Mouse (Mus musculus): Measurements from ENCODE around the gene Gorab. TPM values are rescaled to one million over a fixed set of nuclear protein-coding genes. Genes with fewer than 3 reads are reported as not detected.
A peak's percentile ranks its signal among the peaks of the same experiment; 100 is the strongest.

Gene Gorab
- 10 to 100 TPM in 1 of 2 experiments, 1 to 10 TPM in 1; 9.4 to 11.4 TPM for total RNA-seq (2021)
- long read RNA-seq, transcript Gorab-201 (5 exons, 2,538 nt), result major isoform, 11 of 17 reads
- long read RNA-seq, partial matches to known transcripts, result 1 of 17 reads
- long read RNA-seq, other reads (novel, unspliced or antisense), result 5 of 17 reads

GRCm38 (mm10) chr1:163403498-163404126 is at the start of gene Gorab:
Gene Gorab, minus strand, starts transcription at chr1:163403669.
- DNase-seq (ENCODE audit: low spot score in 2 of 2), result peak; percentile 97

- DNase-seq (ENCODE audit: low spot score in 2 of 2), result peak in 1 of 2 experiments; percentile 10
Measured at GRCm38 (mm10) chr1:163443832-163444231, 40.4 kb upstream of the Gorab start.

GRCm38 (mm10) chr1:163439002-163439401 is 35.5 kb upstream of the Gorab start:
- DNase-seq (ENCODE audit: low spot score in 2 of 2), result no peak

- DNase-seq (ENCODE audit: low spot score in 2 of 2), result no peak
Measured at GRCm38 (mm10) chr1:163423467-163424014, 20.1 kb upstream of the Gorab start.

- no peak for DNase-seq (ENCODE audit: low spot score in 2 of 2)
Measured at GRCm38 (mm10) chr1:163417191-163417590, 13.7 kb upstream of the Gorab start.

GRCm38 (mm10) chr1:163414200-163414599 is 10.7 kb upstream of the Gorab start:
- no peak for DNase-seq (ENCODE audit: low spot score in 2 of 2)

- no peak for DNase-seq (ENCODE audit: low spot score in 2 of 2)
Measured at GRCm38 (mm10) chr1:163406203-163406602, 2.7 kb upstream of the Gorab start.

- DNase-seq (ENCODE audit: low spot score in 2 of 2), result no peak
Measured at GRCm38 (mm10) chr1:163391321-163391720, 12.1 kb downstream of the Gorab start.

GRCm38 (mm10) chr1:163390044-163390443 is 13.4 kb downstream of the Gorab start:
- no peak for DNase-seq (ENCODE audit: low spot score in 2 of 2)

GRCm38 (mm10) chr1:163386196-163386595 is 17.3 kb downstream of the Gorab start:
- no peak for DNase-seq (ENCODE audit: low spot score in 2 of 2)

- DNase-seq (ENCODE audit: low spot score in 2 of 2), result no peak
Measured at GRCm38 (mm10) chr1:163383442-163384027, 19.9 kb downstream of the Gorab start.

- DNase-seq (ENCODE audit: low spot score in 2 of 2), result no peak
Measured at GRCm38 (mm10) chr1:163382048-163382719, 21.3 kb downstream of the Gorab start.

GRCm38 (mm10) chr1:163380591-163380990 is 22.9 kb downstream of the Gorab start:
- no peak for DNase-seq (ENCODE audit: low spot score in 2 of 2)

- no peak for DNase-seq (ENCODE audit: low spot score in 2 of 2)
Measured at GRCm38 (mm10) chr1:163380072-163380471, 23.4 kb downstream of the Gorab start.

GRCm38 (mm10) chr1:163377924-163378323 is 25.5 kb downstream of the Gorab start:
- no peak for DNase-seq (ENCODE audit: low spot score in 2 of 2)

- no peak for DNase-seq (ENCODE audit: low spot score in 2 of 2)
Measured at GRCm38 (mm10) chr1:163376818-163377581, 26.5 kb downstream of the Gorab start.

GRCm38 (mm10) chr1:163374455-163374854 is 29.0 kb downstream of the Gorab start:
- DNase-seq (ENCODE audit: low spot score in 2 of 2), result no peak

- DNase-seq (ENCODE audit: low spot score in 2 of 2), result no peak
Measured at GRCm38 (mm10) chr1:163362202-163362601, 41.3 kb downstream of the Gorab start.

GRCm38 (mm10) chr1:163361376-163361775 is 42.1 kb downstream of the Gorab start:
- no peak for DNase-seq (ENCODE audit: low spot score in 2 of 2)

GRCm38 (mm10) chr1:163360796-163361195 is 42.7 kb downstream of the Gorab start:
- no peak for DNase-seq (ENCODE audit: low spot score in 2 of 2)

GRCm38 (mm10) chr1:163359521-163359920 is 43.9 kb downstream of the Gorab start:
- DNase-seq (ENCODE audit: low spot score in 2 of 2), result no peak
